Mouse (Mus musculus) heart, adult 2 months (tissue): ENCODE results near the gene Ddx47.

Experiments
- CTCF ChIP-seq: fragments of 200-600 bp; IDR thresholded peaks from 2 replicates; pipeline ENCODE4 v1.8.1; 2022; ENCODE audit warnings: antibody characterized with exemption, mild to moderate bottlenecking, moderate library complexity
- EP300 ChIP-seq: fragments of 200-500 bp; IDR thresholded peaks from 2 replicates; pipeline ENCODE4 v1.6.1; 2011; ENCODE audit warnings: low read depth, low read length, control low read depth; ENCODE audit not compliant: insufficient read depth

DNA sequence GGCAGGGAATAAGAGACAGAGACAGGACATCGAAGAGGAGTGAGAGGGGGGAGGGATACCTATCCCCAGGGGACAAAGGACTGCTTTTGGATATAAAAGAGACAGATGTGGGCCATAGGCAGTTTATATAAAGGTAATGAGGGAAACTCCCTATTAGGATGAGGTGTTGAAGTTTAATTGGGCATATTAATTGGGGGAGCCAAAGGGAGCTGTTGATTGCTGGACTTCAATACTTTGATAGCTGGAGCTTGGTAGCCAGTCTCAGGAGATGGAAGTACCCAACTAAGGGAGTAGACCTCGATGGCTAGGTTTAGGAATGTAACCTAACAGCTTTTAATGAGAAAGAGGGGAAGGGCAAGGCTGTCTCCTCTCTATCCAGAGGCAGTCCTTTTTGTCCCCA is 47.5 kb upstream of the Ddx47 start:
- TF ChIP-seq CTCF (no peak), EP300 (no peak)
